Mouse (Mus musculus) lung, postnatal 0 days (tissue): Measurements from ENCODE around the gene Inka1.

ENCODE experiments used
- CTCF ChIP-seq: IDR thresholded peaks from 2 replicates; pipeline ENCODE4 v1.5.1; 2016; ENCODE audit warnings: antibody characterized with exemption, mild to moderate bottlenecking
- EP300 ChIP-seq: IDR thresholded peaks from 2 replicates; pipeline ENCODE4 v1.6.1; 2016; ENCODE audit warnings: antibody characterized with exemption, mild to moderate bottlenecking, control low read depth

GRCm38 (mm10) chr9:107966676-107967075, 19.0 kb downstream of the Inka1 start:
- TF ChIP-seq CTCF (no peak), EP300 (no peak)
